Mouse (Mus musculus) frontal cortex, adult (tissue): ENCODE measurements at regions not wholly inside any gene's neighbourhood (a gene's known extent, or its start where the extent isn't known, plus 50 kb on each side); places are given as distances from the start of the nearest gene placed in this dataset.
A peak's percentile ranks its signal among the peaks of the same experiment; 100 is the strongest.

ENCODE experiments used
- ATAC-seq: cut with Nextera tagmentation; 2 replicates; pipeline ENCODE4 v1.9.2; 2017; ENCODE audit warnings: mild to moderate bottlenecking, moderate library complexity, mixed read lengths; ENCODE audit not compliant: low TSS enrichment

GRCm38 (mm10) chr10:55767571-55767970, 339.1 kb upstream of the Msl3l2 start:
- peak; percentile 69 for ATAC-seq

GRCm38 (mm10) chr10:55769642-55770041, 337.1 kb upstream of the Msl3l2 start:
- no peak for ATAC-seq

- ATAC-seq: no peak
Observed at GRCm38 (mm10) chr10:55782674-55783469, 323.8 kb upstream of the Msl3l2 start.

GRCm38 (mm10) chr10:55813966-55814365, 292.8 kb upstream of the Msl3l2 start:
- no peak for ATAC-seq

GRCm38 (mm10) chr10:55851361-55851760, 255.4 kb upstream of the Msl3l2 start:
- ATAC-seq: no peak

GRCm38 (mm10) chr10:55892606-55893005, 214.1 kb upstream of the Msl3l2 start:
- no peak for ATAC-seq

GRCm38 (mm10) chr10:55929100-55929499, 177.6 kb upstream of the Msl3l2 start:
- no peak for ATAC-seq

- ATAC-seq: no peak
Observed at GRCm38 (mm10) chr10:55933993-55934392, 172.7 kb upstream of the Msl3l2 start.

GRCm38 (mm10) chr10:55935447-55935846, 171.3 kb upstream of the Msl3l2 start:
- no peak for ATAC-seq

GRCm38 (mm10) chr10:55962627-55963203, 144.0 kb upstream of the Msl3l2 start:
- no peak for ATAC-seq
